Mouse (Mus musculus): Measurements from ENCODE around the gene Trub2. TPM values are rescaled to one million over a fixed set of nuclear protein-coding genes. Genes with fewer than 3 reads are reported as not detected.
A peak's percentile ranks its signal among the peaks of the same experiment; 100 is the strongest.

Trub2 gene
- total and polyA plus RNA-seq, 3 experiments: 32.6 to 41.4 (median 39.0) TPM

DNA sequence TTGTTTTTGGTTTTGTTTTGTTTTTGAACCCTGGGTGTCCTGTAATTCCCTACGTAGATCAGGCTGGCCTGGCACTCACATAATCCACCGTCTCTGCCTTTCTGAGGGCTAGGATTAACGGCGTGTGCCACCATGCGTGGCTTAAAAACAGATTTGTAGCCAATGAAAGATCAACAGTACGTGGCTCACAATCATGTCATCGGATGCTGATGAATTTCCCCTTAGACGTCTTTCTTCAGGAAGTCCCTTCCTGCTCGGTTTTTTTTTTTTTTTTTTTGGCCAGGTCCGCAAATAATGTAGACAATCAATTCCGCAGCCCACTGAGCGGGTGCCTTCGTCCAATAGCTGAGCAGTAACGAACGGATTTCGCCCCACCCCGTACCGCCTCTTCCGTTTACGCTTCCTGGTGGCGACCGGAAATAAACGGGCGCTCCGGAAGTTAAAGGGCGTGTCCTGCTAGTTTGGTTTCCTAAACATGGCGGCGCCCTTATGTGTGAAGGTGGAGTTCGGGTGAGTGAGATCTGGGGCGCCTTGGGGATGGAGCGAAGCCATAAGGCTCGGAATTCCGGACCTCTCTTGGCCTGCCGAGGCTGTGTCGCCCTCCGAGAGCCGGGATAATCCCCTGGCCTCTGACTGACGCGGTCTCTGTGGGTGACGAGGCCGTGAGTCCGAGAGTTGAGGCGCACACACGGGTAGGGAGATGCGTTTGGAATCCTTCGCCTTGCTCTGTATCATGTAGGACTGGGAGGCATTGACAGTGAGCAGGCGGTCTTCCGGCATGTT, 38.8 kb upstream of the Trub2 start (continued):
- peak; percentile 84 for TF ChIP-seq ZMIZ1 (IDR thresholded peaks at IDR 0.05; ENCODE audit: low read depth, low read length)

DNA sequence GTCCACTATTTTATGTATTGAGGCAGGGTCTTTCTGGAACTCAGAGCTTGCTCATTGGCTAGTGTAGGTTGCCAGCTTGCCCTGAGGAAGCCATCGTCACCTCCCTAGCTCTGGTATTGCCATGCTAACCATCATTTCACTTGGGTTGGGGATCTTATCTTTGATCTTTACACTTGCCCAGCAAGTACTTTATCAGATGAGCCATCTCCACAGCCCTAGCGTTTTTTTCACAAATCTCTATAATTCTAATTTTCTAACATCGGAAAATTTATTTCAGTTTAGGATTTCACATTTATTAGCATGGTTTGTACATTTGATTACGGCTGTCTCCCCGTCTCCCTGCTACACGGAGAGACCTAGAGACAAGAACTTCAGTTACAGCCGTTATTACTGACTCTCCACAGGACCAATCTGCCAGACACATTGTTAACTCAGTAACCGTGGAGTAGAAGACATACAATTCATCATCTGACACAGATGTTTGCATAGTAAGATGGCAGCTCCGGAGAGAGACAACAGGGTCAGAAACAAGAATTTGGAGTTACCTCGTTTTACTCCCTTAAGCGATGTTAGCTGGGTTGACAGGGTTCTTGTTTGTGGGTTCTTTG, 38.1 kb upstream of the Trub2 start:
- no peak for TF ChIP-seq IRF4 (IDR thresholded peaks at IDR 0.05; ENCODE audit: low read depth, low read length)
- no peak; the same call in 1 of the 2 replicates for TF ChIP-seq MEF2A (IDR thresholded peaks at IDR 0.05; ENCODE audit: borderline replicate concordance, low read depth, low read length)
- no peak for TF ChIP-seq MXI1 (IDR thresholded peaks at IDR 0.05; ENCODE audit: low read depth, low read length)
- no peak for TF ChIP-seq JUN (IDR thresholded peaks at IDR 0.05; ENCODE audit: insufficient read depth, low read depth, low read length)
- TF ChIP-seq RCOR1 (conservative IDR thresholded peaks at IDR 0.05; ENCODE audit: low read depth, low read length): no peak
- TF ChIP-seq ZKSCAN1 (IDR thresholded peaks at IDR 0.05; ENCODE audit: borderline replicate concordance, low read depth, low read length): no peak
- TF ChIP-seq GABPA (IDR thresholded peaks at IDR 0.05; ENCODE audit: insufficient replicate concordance, low read depth, low read length): no peak
- TF ChIP-seq E2F4 (IDR thresholded peaks at IDR 0.05; ENCODE audit: insufficient replicate concordance, low read depth, low read length): no peak
- TF ChIP-seq USF1 (IDR thresholded peaks at IDR 0.05; ENCODE audit: low read depth, low read length): no peak
- no peak for TF ChIP-seq ELF1 (IDR thresholded peaks at IDR 0.05; ENCODE audit: low read depth, low read length)
- no peak for TF ChIP-seq USF2 (conservative IDR thresholded peaks at IDR 0.05; ENCODE audit: low read depth, low read length)
- TF ChIP-seq POLR2A (IDR thresholded peaks at IDR 0.05; ENCODE audit: low read depth, low read length): no peak
- TF ChIP-seq KAT2A (IDR thresholded peaks at IDR 0.05; ENCODE audit: insufficient replicate concordance, low read length): no peak
- no peak for TF ChIP-seq EP300 (IDR thresholded peaks at IDR 0.05; ENCODE audit: low read length)
- TF ChIP-seq SMC3 (IDR thresholded peaks at IDR 0.05; ENCODE audit: low read depth, low read length): no peak
- no peak for TF ChIP-seq HCFC1 (IDR thresholded peaks at IDR 0.05; ENCODE audit: low read depth, low read length)
- TF ChIP-seq POLR2AphosphoS2 (IDR thresholded peaks at IDR 0.05; ENCODE audit: low read depth, low read length): no peak
- no peak for TF ChIP-seq BHLHE40 (IDR thresholded peaks at IDR 0.05; ENCODE audit: low read depth, low read length)
- no peak for TF ChIP-seq NELFE (IDR thresholded peaks at IDR 0.05; ENCODE audit: low read depth, low read length)
- TF ChIP-seq ETS1 (conservative IDR thresholded peaks at IDR 0.05; ENCODE audit: low read depth, low read length): no peak
- H3K9me3 ChIP-seq (replicated peaks; ENCODE audit: low read length): no peaks in the 10 kb centered on the region
- no peaks in the 10 kb centered on the region for H3K27me3 ChIP-seq (replicated peaks)
- dilution Hi-C loops (cut with MboI; ENCODE audit: extremely low pct_ligation_motif_present, extremely low pct_unique_long_range_greater_than_20kb, low sequenced_read_pairs) (no loop called here), in situ Hi-C loops (cut with MboI; ENCODE audit: low pct_ligation_motif_present, low pct_unique_long_range_greater_than_20kb, low sequenced_read_pairs) (no loop called here)
- H3K27ac ChIP-seq (ENCODE audit: insufficient read depth, low read depth): peak overlapping the region; percentile 77
- peak overlapping the region; percentile 30 for H3K4me2 ChIP-seq (ENCODE audit: insufficient read depth, low read depth, poor library complexity, severe bottlenecking)
- peaks cover 0 to 25% of the 10 kb centered on the region in 2 experiments for H3K36me3 ChIP-seq (replicated peaks in 1 of 2; ENCODE audit: control insufficient read depth in 1 of 2, insufficient read depth in 1 of 2, low read length in 1 of 2)
- no peak for DNase-seq (ENCODE audit: extremely low read depth)
- peaks cover 33% of the 10 kb centered on the region for H3K79me2 ChIP-seq (replicated peaks; ENCODE audit: control insufficient read depth, extremely low read depth, insufficient read depth, poor library complexity, severe bottlenecking)
- peak overlapping the region; percentile 78 to 100 (median 95) for H3K4me3 ChIP-seq (replicated peaks in 1 of 3; ENCODE audit: low read depth in 2 of 3, low read length in 2 of 3, poor library complexity in 1 of 3)
- H3K4me1 ChIP-seq (ENCODE audit: control insufficient read depth in 1 of 2, insufficient read depth in 2 of 2): peaks cover 5 to 14% of the 10 kb centered on the region in 2 experiments; a peak in 3 of 4 replicates
- H3K9ac ChIP-seq (ENCODE audit: insufficient read depth, low read depth): peak overlapping the region; percentile 81
